Mouse (Mus musculus) C2C12 (cell line): ENCODE results near the gene Cdk4. TPM values are rescaled to one million over a fixed set of nuclear protein-coding genes. Genes with fewer than 3 reads are reported as not detected.
A peak's percentile ranks its signal among the peaks of the same experiment; 100 is the strongest.

Source experiments
- H3K27me3 ChIP-seq: one replicate; pipeline ENCODE4 v1.6.1; 2011; ENCODE audit not compliant: control insufficient read depth, insufficient read depth, insufficient read length
- H3K36me3 ChIP-seq: one replicate; pipeline ENCODE4 v1.6.1; 2011; ENCODE audit not compliant: control insufficient read depth, insufficient read depth
- H3K4me3 ChIP-seq: one replicate; pipeline ENCODE4 v1.5.1; 2011; ENCODE audit warnings: mild to moderate bottlenecking, control low read depth; ENCODE audit not compliant: poor library complexity, insufficient read depth, severe bottlenecking
- H3K79me2 ChIP-seq: one replicate; pipeline ENCODE4 v1.6.1; 2011; ENCODE audit not compliant: control insufficient read depth, insufficient read depth
- H3K79me3 ChIP-seq: one replicate; pipeline ENCODE4 v1.6.1; 2011; ENCODE audit warnings: low read depth, control low read depth
- H3ac ChIP-seq: one replicate; pipeline ENCODE3; 2011; ENCODE audit warnings: low read depth; ENCODE audit not compliant: control insufficient read depth, insufficient read length
- CEBPB ChIP-seq: IDR thresholded peaks from one replicate; pipeline ENCODE4 v1.6.1; 2011; ENCODE audit warnings: low read depth, mild to moderate bottlenecking, control low read depth, moderate library complexity
- CTCF ChIP-seq: IDR thresholded peaks from one replicate; pipeline ENCODE4 v1.5.1; 2011; ENCODE audit not compliant: control insufficient read depth, insufficient read depth, insufficient read length
- FOSL1 ChIP-seq: IDR thresholded peaks from one replicate; pipeline ENCODE4 v1.8.0; 2011; ENCODE audit warnings: mild to moderate bottlenecking, low read length; ENCODE audit not compliant: poor library complexity, insufficient read depth, severe bottlenecking
- MAX ChIP-seq: IDR thresholded peaks from one replicate; pipeline ENCODE4 v1.6.1; 2011; ENCODE audit warnings: mild to moderate bottlenecking, control low read depth
- MYOD1 ChIP-seq: IDR thresholded peaks from one replicate; pipeline ENCODE4 v1.6.1; 2011; ENCODE audit warnings: low read depth; ENCODE audit not compliant: control insufficient read depth, insufficient read length
- MYOG ChIP-seq: IDR thresholded peaks from one replicate; pipeline ENCODE4 v1.6.1; 2011; ENCODE audit not compliant: control insufficient read depth, insufficient read length; ENCODE audit errors: extremely low read depth
- USF1 ChIP-seq: IDR thresholded peaks from one replicate; pipeline ENCODE4 v1.6.1; 2011; ENCODE audit warnings: low read depth, mild to moderate bottlenecking, control low read depth, moderate library complexity
- polyA plus RNA-seq: library from polyadenylated mRNA; unstranded; fragments of >200 nt; fragmentation: generic; extraction: Trizol; gene quantifications from one replicate; pipeline ENCODE4 v1.2.1, GENCODE M21; 2012; ENCODE audit warnings: missing spikeins

Cdk4 gene
- polyA plus RNA-seq, 1 experiment, result 714 TPM

GRCm38 (mm10) chr10:127033301-127033741 lies 30.0 kb upstream of the Cdk4 start:
- Histone ChIP-seq H3K27me3 (no peaks in the 10 kb centered on the region), H3K4me3 (no peak overlapping the region), H3K36me3 (peaks cover 9% of the 10 kb centered on the region), H3K79me3 (peaks cover 5% of the 10 kb centered on the region), H3ac (no peak overlapping the region), H3K79me2 (peaks cover 17% of the 10 kb centered on the region)
- TF ChIP-seq FOSL1 (no peak), CEBPB (no peak), MYOD1 (no peak), USF1 (no peak), CTCF (no peak), MYOG (no peak), MAX (no peak)

- Histone ChIP-seq H3K79me3 (no peaks in the 10 kb centered on the region), H3K79me2 (no peaks in the 10 kb centered on the region), H3K4me3 (no peak overlapping the region), H3ac (no peak overlapping the region), H3K27me3 (no peaks in the 10 kb centered on the region), H3K36me3 (no peaks in the 10 kb centered on the region)
- TF ChIP-seq USF1, result no peak
- no peak for TF ChIP-seq MYOD1
- TF ChIP-seq MAX, result no peak
- no peak for TF ChIP-seq FOSL1
- TF ChIP-seq CEBPB, result no peak
- TF ChIP-seq MYOG, result no peak
- no peak for TF ChIP-seq CTCF
Measured at GRCm38 (mm10) chr10:127036273-127036672, 27.1 kb upstream of the Cdk4 start.

GRCm38 (mm10) chr10:127037641-127038040 lies 25.7 kb upstream of the Cdk4 start:
- no peak overlapping the region for H3ac ChIP-seq
- H3K36me3 ChIP-seq, result no peaks in the 10 kb centered on the region
- H3K27me3 ChIP-seq, result no peaks in the 10 kb centered on the region
- peaks cover 7% of the 10 kb centered on the region for H3K79me2 ChIP-seq
- H3K4me3 ChIP-seq, result no peak overlapping the region
- H3K79me3 ChIP-seq, result no peaks in the 10 kb centered on the region
- TF ChIP-seq MYOG (no peak), CEBPB (no peak), MAX (no peak), FOSL1 (no peak), CTCF (no peak), USF1 (no peak)

- no peak for TF ChIP-seq MAX
- TF ChIP-seq CTCF, result no peak
- no peak for TF ChIP-seq FOSL1
- no peak for TF ChIP-seq MYOG
- TF ChIP-seq MYOD1, result no peak
- TF ChIP-seq CEBPB, result no peak
- TF ChIP-seq USF1, result no peak
- no peaks in the 10 kb centered on the region for H3K27me3 ChIP-seq
- peaks cover 2% of the 10 kb centered on the region for H3K79me3 ChIP-seq
- H3K36me3 ChIP-seq, result peaks cover 23% of the 10 kb centered on the region
- peak overlapping the region; percentile 65 for H3ac ChIP-seq
- H3K79me2 ChIP-seq, result peaks cover 21% of the 10 kb centered on the region
- peak overlapping the region; percentile 71 for H3K4me3 ChIP-seq
Measured at GRCm38 (mm10) chr10:127040569-127041214, 22.6 kb upstream of the Cdk4 start.

GRCm38 (mm10) chr10:127041274-127041766 lies 22.0 kb upstream of the Cdk4 start, which contains the start of the genes Mettl1 and Eef1akmt3:
TSS of gene Mettl1 (plus strand) at chr10:127041414.
TSS of gene Eef1akmt3 (minus strand) at chr10:127041513.
- Histone ChIP-seq H3ac (peak within 1 kb of the TSS; percentile 100), H3K36me3 (peaks cover 27% of the 10 kb centered on the region), H3K79me3 (peaks cover 2% of the 10 kb centered on the region), H3K27me3 (no peaks in the 10 kb centered on the region), H3K4me3 (peak within 1 kb of the TSS; percentile 71), H3K79me2 (peaks cover 21% of the 10 kb centered on the region)
- TF ChIP-seq MYOD1 (no peak), USF1 (no peak), MYOG (no peak), CEBPB (no peak), CTCF (no peak), FOSL1 (no peak), MAX (no peak)

GRCm38 (mm10) chr10:127041774-127042338 lies 21.5 kb upstream of the Cdk4 start:
- TF ChIP-seq CEBPB (no peak), MAX (peak; percentile 98)
- peaks cover 21% of the 10 kb centered on the region for H3K79me2 ChIP-seq
- H3K79me3 ChIP-seq, result peaks cover 2% of the 10 kb centered on the region
- H3K27me3 ChIP-seq, result no peaks in the 10 kb centered on the region
- peak overlapping the region; percentile 71 for H3K4me3 ChIP-seq
- H3ac ChIP-seq, result peak overlapping the region; percentile 100
- peaks cover 27% of the 10 kb centered on the region for H3K36me3 ChIP-seq
